Mouse (Mus musculus): ENCODE measurements at regions not wholly inside any gene's neighbourhood (a gene's known extent, or its start where the extent isn't known, plus 50 kb on each side); places are given as distances from the start of the nearest gene placed in this dataset.
A peak's percentile ranks its signal among the peaks of the same experiment; 100 is the strongest.

DNA sequence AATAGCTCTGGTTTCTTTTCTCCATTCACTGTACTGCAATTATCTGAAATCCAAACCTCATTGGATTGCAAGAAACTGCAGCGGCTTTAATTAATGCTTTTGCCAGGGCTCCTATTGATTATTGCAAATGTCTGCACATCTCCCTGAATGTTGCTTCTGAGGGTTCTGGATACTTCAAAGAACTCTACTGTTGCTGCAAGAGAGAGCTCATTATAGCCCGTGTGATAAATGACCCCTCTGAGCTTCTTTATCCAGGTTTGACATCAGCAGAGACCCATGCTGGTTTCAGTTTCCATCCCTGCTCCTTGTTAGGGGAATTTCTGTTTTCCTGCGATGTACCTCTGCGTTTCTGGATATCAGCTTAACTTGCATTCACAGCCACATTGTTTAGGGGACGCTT, 78.4 kb upstream of the Nav3 start:
- intact Hi-C loops (cut with DNase I), result no loop called here
- no peak for DNase-seq (ENCODE audit: low spot score in 2 of 2)

- no peak for DNase-seq (ENCODE audit: low spot score in 2 of 2)
- intact Hi-C loops (cut with DNase I), result no loop called here
Measured at GRCm38 (mm10) chr10:110542712-110543111, 86.7 kb upstream of the Nav3 start.

GRCm38 (mm10) chr10:110548391-110548790, 92.4 kb upstream of the Nav3 start:
- DNase-seq (ENCODE audit: low spot score in 2 of 2), result peak in 1 of 2 experiments; percentile 43
- intact Hi-C loops (cut with DNase I), result no loop called here

- intact Hi-C loops (cut with DNase I), result no loop called here
- no peak for DNase-seq (ENCODE audit: low spot score in 2 of 2)
Measured at GRCm38 (mm10) chr10:110553954-110554353, 98.0 kb upstream of the Nav3 start.

DNA sequence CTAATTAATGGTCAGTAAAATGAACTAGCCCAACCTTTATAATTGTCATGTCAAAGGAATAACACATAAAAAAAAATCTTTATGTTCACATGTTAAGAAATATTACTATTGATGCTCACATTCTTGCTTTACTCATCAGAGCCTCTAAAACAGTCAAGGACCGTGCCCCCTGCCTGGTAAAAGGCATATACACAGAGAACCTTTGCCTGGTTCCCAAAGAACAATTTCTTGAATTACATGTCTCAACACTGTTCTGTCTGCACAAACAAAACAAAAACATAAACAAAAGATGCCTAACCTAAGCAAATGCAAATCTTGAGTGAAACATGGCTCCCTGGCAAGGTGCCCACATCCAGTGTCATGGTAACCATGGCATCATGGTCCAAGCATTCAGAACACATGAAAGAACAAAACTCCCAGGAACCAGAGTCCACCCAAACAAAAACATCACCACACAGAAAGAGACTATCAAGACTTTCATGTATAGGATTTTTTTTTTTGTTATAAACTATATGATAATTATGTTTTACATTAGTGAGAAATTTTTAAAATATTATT, 100.4 kb upstream of the Nav3 start:
- DNase-seq (ENCODE audit: low spot score in 2 of 2), result no peak
- intact Hi-C loops (cut with DNase I), result no loop called here

- peak in 1 of 2 experiments; percentile 44 for DNase-seq (ENCODE audit: low spot score in 2 of 2)
- intact Hi-C loops (cut with DNase I), result loop anchor here (2.0 to 10.0 kb wide), 4 partner anchors 38 to 218 kb away; no protein-coding TSS in a partner anchor
Measured at GRCm38 (mm10) chr10:110563057-110563456, 107.1 kb upstream of the Nav3 start.

- peak; percentile 56 to 91 for DNase-seq (ENCODE audit: low spot score in 2 of 2)
Measured at GRCm38 (mm10) chr10:110563571-110563970, 107.6 kb upstream of the Nav3 start.

GRCm38 (mm10) chr10:110566260-110567050, 110.5 kb upstream of the Nav3 start:
- intact Hi-C loops (cut with DNase I), result loop anchor here (10.0 kb wide), 1 partner anchor 222 kb away; no protein-coding TSS in a partner anchor

More at GRCm38 (mm10) chr10:110563571-110563970, 107.6 kb upstream of the Nav3 start:
- intact Hi-C loops (cut with DNase I), result loop anchor here (2.0 to 10.0 kb wide), 4 partner anchors 37 to 219 kb away; no protein-coding TSS in a partner anchor

DNA sequence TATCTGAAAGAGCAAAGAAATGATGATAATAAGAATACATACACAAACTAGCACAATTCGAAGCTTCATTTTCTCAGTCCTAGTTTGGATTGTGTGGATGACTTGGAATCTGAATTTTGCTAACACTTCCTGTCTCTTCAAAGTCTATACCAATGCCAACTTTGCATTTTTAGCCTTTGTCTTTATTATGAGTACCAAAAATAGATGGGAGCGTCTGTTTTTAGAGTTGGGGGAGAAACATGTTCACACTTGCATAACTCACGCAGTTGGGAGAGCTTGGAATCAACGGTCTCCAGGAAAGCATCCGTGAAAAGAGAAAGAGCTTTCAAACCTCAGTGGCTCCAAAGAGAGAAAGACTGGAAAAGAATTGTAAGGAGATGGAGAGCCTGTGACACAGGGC, 114.5 kb upstream of the Nav3 start:
- intact Hi-C loops (cut with DNase I), result loop anchor here (5.0 kb wide), 1 partner anchor 113 kb away; the partner anchor contains the start of gene Nav3
- peak in 1 of 2 experiments; percentile 85 for DNase-seq (ENCODE audit: low spot score in 2 of 2)

More at GRCm38 (mm10) chr10:110566260-110567050, 110.5 kb upstream of the Nav3 start:
- DNase-seq (ENCODE audit: low spot score in 2 of 2), result no peak

- DNase-seq (ENCODE audit: low spot score in 2 of 2), result peak in 1 of 2 experiments; percentile 72
- intact Hi-C loops (cut with DNase I), result loop anchor here (5.0 kb wide), 1 partner anchor 114 kb away; the partner anchor contains the start of gene Nav3
Measured at GRCm38 (mm10) chr10:110571179-110571578, 115.2 kb upstream of the Nav3 start.

DNA sequence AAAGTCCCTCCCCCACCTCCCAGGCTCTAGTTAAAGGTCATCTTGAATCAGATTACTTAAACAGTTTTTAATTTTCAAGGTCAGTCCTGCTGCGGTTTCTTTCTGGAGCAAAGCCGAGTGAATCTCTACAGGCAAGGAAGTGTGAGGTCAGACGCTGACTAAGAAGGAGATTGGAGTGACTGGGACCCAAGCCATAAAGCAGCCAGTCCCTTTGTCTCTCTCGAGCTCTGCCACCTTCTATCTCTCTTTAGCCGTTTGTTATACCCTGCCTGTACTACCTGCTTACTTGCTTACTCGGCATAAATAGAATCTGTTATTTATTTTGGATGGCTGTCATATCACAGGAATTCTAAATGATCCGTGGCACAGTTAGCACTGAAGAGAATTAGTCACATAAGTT, 117.5 kb upstream of the Nav3 start:
- intact Hi-C loops (cut with DNase I), result loop anchor here (5.0 kb wide), 1 partner anchor 116 kb away; the partner anchor contains the start of gene Nav3
- no peak for DNase-seq (ENCODE audit: low spot score in 2 of 2)

DNA sequence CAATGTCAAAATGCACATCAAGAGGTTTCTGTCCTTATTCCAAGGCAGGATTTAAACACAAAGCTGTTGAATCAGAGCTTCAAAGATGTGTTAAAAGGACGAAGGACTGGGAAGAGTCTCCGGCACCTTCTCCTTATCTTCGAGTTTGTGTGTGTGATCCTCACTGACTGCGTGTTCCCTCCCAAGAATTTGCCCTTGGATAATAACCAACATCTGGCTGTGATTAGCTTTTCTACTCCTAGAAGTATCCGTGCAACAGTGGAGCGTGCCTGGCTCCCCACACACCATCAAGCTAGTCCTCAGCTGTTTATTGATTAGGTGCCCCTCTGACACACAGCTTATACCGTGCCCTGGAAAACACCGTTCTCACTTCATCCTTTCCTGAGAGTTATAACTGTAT, 130.0 kb upstream of the Nav3 start:
- no peak for DNase-seq (ENCODE audit: low spot score in 2 of 2)
- intact Hi-C loops (cut with DNase I), result no loop called here

GRCm38 (mm10) chr10:110586507-110586906, 130.5 kb upstream of the Nav3 start:
- intact Hi-C loops (cut with DNase I), result no loop called here
- DNase-seq (ENCODE audit: low spot score in 2 of 2), result no peak

DNA sequence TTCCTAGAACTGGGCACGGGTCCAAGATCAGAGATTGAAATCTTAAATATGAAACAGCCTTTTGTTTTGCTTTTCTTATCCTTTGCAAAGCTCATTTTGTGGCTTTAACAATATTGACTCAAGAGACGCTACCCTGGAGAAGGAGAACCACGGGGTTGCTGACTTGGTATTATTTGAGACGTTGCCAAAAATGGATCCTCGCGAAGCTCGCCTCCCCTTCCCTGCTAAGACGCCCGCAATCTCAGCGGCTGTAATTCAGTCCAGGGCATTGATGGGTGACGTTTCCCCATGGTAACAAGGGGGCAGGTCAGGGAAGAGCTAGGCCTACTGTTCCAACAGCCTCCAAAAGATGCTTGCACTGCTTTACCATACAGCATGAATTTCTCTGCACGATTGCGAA, 131.5 kb upstream of the Nav3 start:
- intact Hi-C loops (cut with DNase I), result no loop called here
- no peak for DNase-seq (ENCODE audit: low spot score in 2 of 2)

- peak; percentile 41 to 84 for DNase-seq (ENCODE audit: low spot score in 2 of 2)
- intact Hi-C loops (cut with DNase I), result loop anchor here (2.0 to 5.0 kb wide), 2 partner anchors 38 to 143 kb away; partner anchors contain the start of gene Nav3
Measured at GRCm38 (mm10) chr10:110600352-110600853, 144.4 kb upstream of the Nav3 start.

- intact Hi-C loops (cut with DNase I), result no loop called here
- no peak for DNase-seq (ENCODE audit: low spot score in 2 of 2)
Measured at GRCm38 (mm10) chr10:110610336-110610735, 134.9 kb upstream of the E2f7 start.

DNA sequence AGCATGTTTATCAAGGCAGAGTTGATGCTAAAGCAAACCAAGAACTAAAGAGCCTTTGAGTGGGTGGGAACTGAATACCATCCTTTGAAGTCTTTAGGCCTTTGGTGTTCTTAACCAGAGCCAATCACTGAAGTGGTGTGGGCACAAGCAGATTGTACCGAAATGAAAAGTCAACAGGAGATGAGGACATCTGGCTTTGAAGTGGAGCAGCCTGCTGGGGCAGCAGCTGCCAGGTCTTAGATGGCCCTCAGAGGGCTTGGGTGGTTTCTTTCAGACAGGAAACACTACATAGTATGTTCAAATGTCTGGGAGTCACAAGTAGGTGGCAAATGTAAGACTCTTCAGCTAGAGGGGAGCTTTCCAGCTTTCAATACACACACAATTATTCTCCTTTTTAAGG, 128.2 kb upstream of the E2f7 start:
- DNase-seq (ENCODE audit: low spot score in 2 of 2), result no peak
- intact Hi-C loops (cut with DNase I), result no loop called here

DNA sequence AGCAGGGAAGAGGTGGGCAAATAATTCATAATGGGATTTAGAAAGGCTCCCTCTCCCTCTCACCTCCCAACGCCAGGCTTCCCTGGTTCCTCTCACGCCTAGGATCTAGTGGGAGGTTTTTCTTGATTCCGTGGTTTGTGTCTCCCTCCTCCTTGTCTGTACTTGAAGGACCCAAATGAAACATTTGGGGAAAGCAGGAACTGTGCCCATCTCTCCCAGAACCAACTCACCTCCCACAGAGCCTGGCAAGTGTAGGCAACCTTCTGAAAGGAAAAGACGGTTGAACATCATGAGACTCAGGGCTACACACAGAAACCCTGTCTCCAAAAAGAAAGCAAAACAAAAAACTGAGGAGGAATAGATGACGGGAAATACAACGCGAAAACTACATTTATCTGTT, 126.0 kb upstream of the E2f7 start:
- intact Hi-C loops (cut with DNase I), result no loop called here
- DNase-seq (ENCODE audit: low spot score in 2 of 2), result peak in 1 of 2 experiments; percentile 81

DNA sequence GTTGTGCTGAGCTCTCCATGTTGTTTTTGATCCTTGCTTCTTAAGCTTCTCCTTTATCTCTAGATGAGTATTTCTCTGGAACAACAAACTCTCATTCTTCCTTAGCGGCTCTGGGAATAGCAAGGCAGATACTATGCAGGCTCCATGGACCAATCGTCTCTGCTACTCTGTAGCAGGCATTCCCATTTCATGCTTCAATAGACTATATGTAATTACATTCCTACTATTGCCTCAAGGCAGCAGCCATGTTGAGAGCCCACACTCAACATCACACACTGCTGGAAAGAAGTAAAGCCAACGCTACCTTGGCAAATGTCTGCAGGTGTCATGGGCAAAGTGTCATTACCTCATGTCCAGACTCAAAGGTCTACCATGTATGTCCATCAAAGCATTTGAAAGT, 119.6 kb upstream of the E2f7 start:
- intact Hi-C loops (cut with DNase I), result no loop called here
- DNase-seq (ENCODE audit: low spot score in 2 of 2), result no peak

DNA sequence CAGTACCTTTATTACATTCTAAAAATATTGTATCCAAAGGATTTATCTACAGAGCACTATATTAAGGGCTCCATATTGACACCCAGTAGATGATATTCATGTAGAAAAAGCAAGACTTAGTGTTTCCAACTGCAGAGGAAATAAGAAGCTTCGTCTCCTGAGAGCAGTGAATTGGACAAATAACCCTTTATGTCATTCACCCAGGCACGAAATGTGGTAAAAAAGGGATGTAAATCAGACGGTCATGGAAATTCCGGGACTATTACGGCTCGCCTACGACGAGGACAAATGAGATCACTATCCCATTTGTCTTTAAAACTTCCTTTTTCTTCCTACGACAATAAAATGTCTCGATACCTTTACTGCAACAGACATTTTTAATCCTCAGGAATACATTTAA, 104.8 kb upstream of the E2f7 start:
- intact Hi-C loops (cut with DNase I), result no loop called here
- no peak for DNase-seq (ENCODE audit: low spot score in 2 of 2)
